Mouse (Mus musculus): ENCODE results near the gene Birc2. TPM values are rescaled to one million over a fixed set of nuclear protein-coding genes. Genes with fewer than 3 reads are reported as not detected.

The Birc2 gene
- polyA plus RNA-seq, 1 experiment from 2014 or later, result 35.4 TPM

DNA sequence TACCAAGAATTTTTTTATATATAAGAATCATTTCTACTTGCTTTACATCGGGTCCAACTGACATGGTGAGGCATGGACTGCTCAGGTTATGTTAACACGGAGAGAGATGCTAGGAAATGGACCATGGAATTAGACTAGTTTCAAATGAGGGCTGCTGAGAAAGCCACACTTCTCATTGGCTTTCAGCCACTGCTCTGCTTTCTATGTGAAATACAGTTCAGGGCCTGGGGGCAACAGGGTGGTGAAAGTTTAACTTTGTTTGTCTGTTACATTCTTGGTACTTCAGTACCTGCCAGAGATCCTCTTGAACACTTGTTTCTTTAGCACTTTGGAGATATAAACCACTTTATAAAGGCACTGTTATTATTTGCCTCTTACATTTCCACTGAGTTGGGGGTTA lies 43.3 kb downstream of the Birc2 start:
- Histone ChIP-seq H3K4me2 (ENCODE audit: low read length) (no peak overlapping the region), H3K4me3 (ENCODE audit: low read length) (no peak overlapping the region), H3K36me3 (ENCODE audit: control insufficient read depth, insufficient read depth, low read length) (no peaks in the 10 kb centered on the region), H3K4me1 (ENCODE audit: control insufficient read depth, insufficient read depth, low read depth, low read length) (no peaks in the 10 kb centered on the region), H3K9ac (ENCODE audit: low read depth, low read length) (no peak overlapping the region), H3K9me3 (ENCODE audit: control insufficient read depth, low read length) (no peaks in the 10 kb centered on the region), H3K27me3 (replicated peaks; ENCODE audit: control insufficient read depth, insufficient read depth, low read length) (no peaks in the 10 kb centered on the region), H3K27ac (ENCODE audit: low read depth, low read length) (no peak overlapping the region)
- WGBS, result 88% methylated on average over 2 of the region's 2 CpGs
- ATAC-seq, result no peak

- no peak overlapping the region for H3K4me2 ChIP-seq (ENCODE audit: low read length)
- ATAC-seq, result no peak
- H3K9ac ChIP-seq (ENCODE audit: low read depth, low read length), result no peak overlapping the region
- H3K27me3 ChIP-seq (replicated peaks; ENCODE audit: control insufficient read depth, insufficient read depth, low read length), result no peaks in the 10 kb centered on the region
- H3K27ac ChIP-seq (ENCODE audit: low read depth, low read length), result no peak overlapping the region
- WGBS, result 96% methylated on average over 11 of the region's 11 CpGs
- H3K4me3 ChIP-seq (ENCODE audit: low read length), result no peak overlapping the region
- no peaks in the 10 kb centered on the region for H3K9me3 ChIP-seq (ENCODE audit: control insufficient read depth, low read length)
- H3K4me1 ChIP-seq (ENCODE audit: control insufficient read depth, insufficient read depth, low read depth, low read length), result no peaks in the 10 kb centered on the region
- H3K36me3 ChIP-seq (ENCODE audit: control insufficient read depth, insufficient read depth, low read length), result no peaks in the 10 kb centered on the region
These were observed 46.2 kb downstream of the Birc2 start for GRCm38 (mm10) chr9:7790580-7791084.

- no peaks in the 10 kb centered on the region for H3K4me1 ChIP-seq (ENCODE audit: control insufficient read depth, insufficient read depth, low read depth, low read length)
- no peaks in the 10 kb centered on the region for H3K36me3 ChIP-seq (ENCODE audit: control insufficient read depth, insufficient read depth, low read length)
- no peaks in the 10 kb centered on the region for H3K9me3 ChIP-seq (ENCODE audit: control insufficient read depth, low read length)
- ATAC-seq, result no peak
- H3K9ac ChIP-seq (ENCODE audit: low read depth, low read length), result no peak overlapping the region
- H3K27me3 ChIP-seq (replicated peaks; ENCODE audit: control insufficient read depth, insufficient read depth, low read length), result no peaks in the 10 kb centered on the region
- no peak overlapping the region for H3K27ac ChIP-seq (ENCODE audit: low read depth, low read length)
- no peak overlapping the region for H3K4me3 ChIP-seq (ENCODE audit: low read length)
- 93% methylated on average over 8 of the region's 8 CpGs for WGBS
- no peak overlapping the region for H3K4me2 ChIP-seq (ENCODE audit: low read length)
These were observed 46.9 kb downstream of the Birc2 start for GRCm38 (mm10) chr9:7789764-7790575.

DNA sequence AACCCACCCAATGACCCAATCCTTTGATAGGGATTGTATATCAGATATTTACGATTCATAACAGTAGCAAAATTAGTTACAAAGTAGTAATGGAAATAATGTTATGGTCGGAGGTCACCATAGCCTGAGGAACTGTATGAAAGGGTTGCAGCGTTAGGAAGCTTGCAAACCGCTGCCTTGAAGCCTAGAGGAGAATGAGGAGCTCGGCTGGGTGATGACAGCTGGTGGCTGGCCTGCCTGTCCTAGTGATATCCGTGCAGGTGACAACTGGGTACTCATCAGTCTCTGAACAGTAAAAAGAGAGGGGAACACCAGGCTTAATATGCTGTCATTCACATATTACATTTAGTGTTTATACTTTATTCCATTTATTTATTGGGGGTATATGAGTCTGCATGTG lies 48.5 kb downstream of the Birc2 start:
- Histone ChIP-seq H3K9ac (ENCODE audit: low read depth, low read length) (no peak overlapping the region), H3K27ac (ENCODE audit: low read depth, low read length) (no peak overlapping the region), H3K4me2 (ENCODE audit: low read length) (no peak overlapping the region), H3K9me3 (ENCODE audit: control insufficient read depth, low read length) (no peaks in the 10 kb centered on the region), H3K4me3 (ENCODE audit: low read length) (no peak overlapping the region), H3K4me1 (ENCODE audit: control insufficient read depth, insufficient read depth, low read depth, low read length) (no peaks in the 10 kb centered on the region), H3K27me3 (replicated peaks; ENCODE audit: control insufficient read depth, insufficient read depth, low read length) (no peaks in the 10 kb centered on the region), H3K36me3 (ENCODE audit: control insufficient read depth, insufficient read depth, low read length) (no peaks in the 10 kb centered on the region)
- WGBS, result 88% methylated on average over 6 of the region's 6 CpGs
- ATAC-seq, result no peak

GRCm38 (mm10) chr9:7786086-7786485 lies 50.8 kb downstream of the Birc2 start:
- Histone ChIP-seq H3K4me2 (ENCODE audit: low read length) (no peak overlapping the region), H3K9me3 (ENCODE audit: control insufficient read depth, low read length) (no peaks in the 10 kb centered on the region), H3K4me1 (ENCODE audit: control insufficient read depth, insufficient read depth, low read depth, low read length) (no peaks in the 10 kb centered on the region), H3K27me3 (replicated peaks; ENCODE audit: control insufficient read depth, insufficient read depth, low read length) (no peaks in the 10 kb centered on the region), H3K36me3 (ENCODE audit: control insufficient read depth, insufficient read depth, low read length) (no peaks in the 10 kb centered on the region), H3K27ac (ENCODE audit: low read depth, low read length) (no peak overlapping the region), H3K9ac (ENCODE audit: low read depth, low read length) (no peak overlapping the region), H3K4me3 (ENCODE audit: low read length) (no peak overlapping the region)
- no peak for ATAC-seq
- WGBS, result 88% methylated on average over 7 of the region's 7 CpGs

GRCm38 (mm10) chr9:7785396-7785795 lies 51.5 kb downstream of the Birc2 start:
- WGBS, result 77% methylated on average over 3 of the region's 3 CpGs
- no peak overlapping the region for H3K4me2 ChIP-seq (ENCODE audit: low read length)
- ATAC-seq, result no peak
- no peaks in the 10 kb centered on the region for H3K9me3 ChIP-seq (ENCODE audit: control insufficient read depth, low read length)
- H3K27ac ChIP-seq (ENCODE audit: low read depth, low read length), result no peak overlapping the region
- H3K9ac ChIP-seq (ENCODE audit: low read depth, low read length), result no peak overlapping the region
- H3K36me3 ChIP-seq (ENCODE audit: control insufficient read depth, insufficient read depth, low read length), result no peaks in the 10 kb centered on the region
- H3K4me1 ChIP-seq (ENCODE audit: control insufficient read depth, insufficient read depth, low read depth, low read length), result no peaks in the 10 kb centered on the region
- no peaks in the 10 kb centered on the region for H3K27me3 ChIP-seq (replicated peaks; ENCODE audit: control insufficient read depth, insufficient read depth, low read length)
- no peak overlapping the region for H3K4me3 ChIP-seq (ENCODE audit: low read length)

- no peaks in the 10 kb centered on the region for H3K4me1 ChIP-seq (ENCODE audit: control insufficient read depth, insufficient read depth, low read depth, low read length)
- H3K27me3 ChIP-seq (replicated peaks; ENCODE audit: control insufficient read depth, insufficient read depth, low read length), result no peaks in the 10 kb centered on the region
- H3K36me3 ChIP-seq (ENCODE audit: control insufficient read depth, insufficient read depth, low read length), result no peaks in the 10 kb centered on the region
- no peak overlapping the region for H3K27ac ChIP-seq (ENCODE audit: low read depth, low read length)
- no peak overlapping the region for H3K9ac ChIP-seq (ENCODE audit: low read depth, low read length)
- H3K4me3 ChIP-seq (ENCODE audit: low read length), result no peak overlapping the region
- WGBS, result 44% methylated on average over 1 of the region's 1 CpGs
- ATAC-seq, result no peak
- no peaks in the 10 kb centered on the region for H3K9me3 ChIP-seq (ENCODE audit: control insufficient read depth, low read length)
- H3K4me2 ChIP-seq (ENCODE audit: low read length), result no peak overlapping the region
These were observed 52.2 kb downstream of the Birc2 start for GRCm38 (mm10) chr9:7784615-7785012.

DNA sequence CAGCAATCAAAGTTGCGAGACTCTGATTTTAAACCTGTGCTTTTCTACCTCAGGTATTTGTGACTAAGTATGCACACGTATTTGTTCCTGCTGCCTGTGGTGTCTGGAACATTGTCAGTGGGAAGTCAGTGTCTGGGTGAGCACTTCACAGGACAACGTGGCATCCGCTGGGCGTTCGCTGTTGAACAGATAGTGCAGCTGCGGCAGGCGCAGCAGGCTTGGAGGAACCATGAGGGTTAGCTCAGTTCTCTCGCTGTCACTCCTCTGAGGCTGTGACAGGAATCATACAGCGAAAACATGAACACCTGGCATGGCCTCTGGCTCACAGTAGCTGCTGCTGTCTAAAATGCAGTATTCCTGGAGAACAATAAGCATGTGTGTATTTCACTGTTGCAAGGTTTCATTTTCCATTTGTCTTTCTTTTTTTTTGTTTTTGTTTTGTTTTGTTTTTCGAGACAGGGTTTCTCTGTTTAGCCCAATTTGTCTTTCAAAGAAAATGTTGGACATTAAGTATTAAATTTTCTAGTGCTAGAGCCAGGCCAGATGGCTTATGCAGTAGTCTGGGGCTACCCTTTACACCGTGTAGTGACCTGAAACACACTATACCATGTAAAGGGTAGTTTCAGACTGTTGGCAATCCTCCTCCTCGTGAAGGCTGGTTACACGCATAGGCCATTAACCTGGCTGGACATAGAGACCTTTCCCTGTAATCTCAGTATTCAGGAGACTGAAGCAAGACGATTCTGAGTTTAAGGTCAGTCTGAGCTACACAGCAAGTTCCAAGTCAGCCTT lies 52.8 kb downstream of the Birc2 start:
- 0 out of 2 replicates have a peak, but pooled peaks have one; percentile 42 for ATAC-seq
- H3K27ac ChIP-seq (ENCODE audit: low read depth, low read length), result no peak overlapping the region

More for the DNA sequence above, 52.8 kb downstream of the Birc2 start:
- Histone ChIP-seq H3K9ac (ENCODE audit: low read depth, low read length) (no peak overlapping the region), H3K36me3 (ENCODE audit: control insufficient read depth, insufficient read depth, low read length) (no peaks in the 10 kb centered on the region), H3K4me3 (ENCODE audit: low read length) (no peak overlapping the region), H3K9me3 (ENCODE audit: control insufficient read depth, low read length) (no peaks in the 10 kb centered on the region), H3K27me3 (replicated peaks; ENCODE audit: control insufficient read depth, insufficient read depth, low read length) (no peaks in the 10 kb centered on the region), H3K4me1 (ENCODE audit: control insufficient read depth, insufficient read depth, low read depth, low read length) (no peaks in the 10 kb centered on the region), H3K4me2 (ENCODE audit: low read length) (no peak overlapping the region)
- WGBS, result 78% methylated on average over 15 of the region's 15 CpGs
